Mouse (Mus musculus) erythroblast, adult 5-6 weeks (primary cell): ENCODE measurements around the gene Gm815. TPM values are rescaled to one million over a fixed set of nuclear protein-coding genes. Genes with fewer than 3 reads are reported as not detected.

Source experiments
- ATAC-seq: replicated peaks from 2 replicates; pipeline ENCODE4 v1.8.0; 2016; ENCODE audit warnings: moderate number of reproducible peaks, mild to moderate bottlenecking, moderate TSS enrichment, inconsistent platforms; ENCODE audit not compliant: poor library complexity, low FRiP score, severe bottlenecking
- total RNA-seq, 2 experiments: library from RNA; stranded (forward) in 1 of 2; stranded (reverse) in 1 of 2; fragments of 150-400 nt in 1 of 2; fragments of 200-764, 138-1000 nt in 1 of 2; gene quantifications; 2 replicates each; pipeline versions ENCODE4 v1.2.3 to v1.2.4; 2015 to 2017; ENCODE audit warnings: low replicate concordance in 2 of 2

The Gm815 gene
- total RNA-seq (2015; ENCODE audit: low replicate concordance) (not detected in 2 replicates), total RNA-seq (2017; ENCODE audit: low replicate concordance) (not detected in 2 replicates)

DNA sequence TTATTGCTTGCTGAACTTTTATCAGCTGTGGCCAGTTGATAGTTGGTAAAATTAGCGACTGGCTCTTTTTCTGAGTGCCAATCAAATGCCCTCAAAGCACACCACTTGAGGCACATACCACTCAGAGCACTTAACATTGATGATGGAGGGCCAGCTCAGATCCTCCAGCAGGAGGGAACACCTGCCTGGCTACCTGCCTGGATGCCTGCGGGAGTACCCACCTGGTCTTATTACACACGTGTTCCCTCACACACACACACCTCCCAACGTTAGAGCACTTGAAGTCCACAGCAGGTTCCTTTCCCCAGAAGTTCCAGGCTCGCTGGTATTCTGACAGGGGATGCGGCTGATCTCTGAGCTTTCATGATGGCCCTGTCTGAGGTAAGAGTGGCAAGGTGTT is at the start of gene Gm815:
Gm815 (plus strand) TSS at position 266 of the 400 bp plus-strand sequence.
- ATAC-seq = no peak

DNA sequence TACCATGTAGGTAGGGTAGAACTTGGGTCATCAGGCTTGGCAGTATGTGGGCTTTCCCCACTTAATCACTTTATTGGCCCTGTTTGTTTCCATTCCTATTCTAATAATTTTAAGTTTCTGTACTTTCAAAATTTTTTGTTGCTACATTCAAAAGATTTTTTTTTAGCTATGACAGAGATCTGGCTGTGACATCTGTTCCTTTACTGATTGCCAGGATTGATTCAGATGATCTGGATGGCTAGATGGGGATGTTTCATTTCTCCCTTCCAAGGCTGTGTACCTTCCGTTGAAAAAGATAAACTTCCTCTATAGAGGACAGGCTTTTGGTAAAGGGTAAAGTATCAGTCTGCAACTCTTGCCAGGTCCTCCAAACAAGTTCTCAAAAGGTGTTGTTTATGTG is 48.1 kb upstream of the Gm815 start:
- ATAC-seq = no peak

- no peak for ATAC-seq
Measured at GRCm38 (mm10) chr19:26843896-26844295, 41.8 kb upstream of the Gm815 start.

GRCm38 (mm10) chr19:26844813-26845212 is 40.9 kb upstream of the Gm815 start:
- ATAC-seq = no peak

GRCm38 (mm10) chr19:26845276-26846016 is 40.2 kb upstream of the Gm815 start:
- ATAC-seq = no peak

DNA sequence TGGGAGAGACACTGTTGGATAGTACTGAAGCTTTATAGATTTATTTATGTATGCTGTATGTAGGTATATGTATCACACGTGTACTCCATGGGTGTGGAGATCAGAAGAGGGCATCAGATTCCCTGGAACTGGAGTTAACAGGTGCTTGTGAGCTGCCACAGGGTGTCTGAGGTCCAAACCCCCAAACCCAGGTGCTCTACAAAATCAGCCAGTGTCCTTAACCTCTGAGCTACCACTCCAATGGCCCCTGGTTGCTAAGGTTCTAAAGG is 39.7 kb upstream of the Gm815 start:
- ATAC-seq = no peak

- no peak for ATAC-seq
Measured at GRCm38 (mm10) chr19:26851017-26851782, 34.5 kb upstream of the Gm815 start.

- no peak for ATAC-seq
Measured at GRCm38 (mm10) chr19:26852325-26852900, 33.3 kb upstream of the Gm815 start.

DNA sequence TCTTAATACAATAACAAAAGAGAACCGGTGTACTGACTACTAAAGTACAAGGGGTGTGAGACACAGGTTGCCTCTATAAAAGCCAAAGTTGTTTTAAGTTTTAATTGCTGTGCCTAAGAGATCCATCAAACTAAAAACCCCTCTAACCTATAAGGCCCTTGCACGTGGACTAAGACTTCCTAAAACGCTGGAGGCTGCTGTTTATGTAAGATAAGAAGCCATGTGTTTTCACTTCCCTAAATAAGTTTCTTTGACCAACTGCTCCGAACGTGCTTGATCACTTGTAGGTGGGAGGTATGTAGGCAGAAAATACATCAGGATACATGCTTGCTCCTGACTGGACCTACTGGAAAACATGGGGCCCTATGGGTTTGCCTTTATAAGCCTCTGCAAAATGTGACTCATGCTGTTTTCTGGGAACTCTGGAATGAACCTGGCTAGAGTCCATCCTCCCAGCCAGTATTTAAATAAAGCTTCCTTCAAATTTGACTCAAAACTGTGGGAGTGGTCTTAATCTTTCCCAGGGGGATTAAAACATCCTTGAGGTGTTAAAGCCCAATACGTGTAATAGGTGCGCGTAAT is 31.9 kb upstream of the Gm815 start:
- ATAC-seq = no peak

GRCm38 (mm10) chr19:26854661-26855060 is 31.0 kb upstream of the Gm815 start:
- no peak for ATAC-seq

GRCm38 (mm10) chr19:26855152-26855551 is 30.5 kb upstream of the Gm815 start:
- no peak for ATAC-seq

DNA sequence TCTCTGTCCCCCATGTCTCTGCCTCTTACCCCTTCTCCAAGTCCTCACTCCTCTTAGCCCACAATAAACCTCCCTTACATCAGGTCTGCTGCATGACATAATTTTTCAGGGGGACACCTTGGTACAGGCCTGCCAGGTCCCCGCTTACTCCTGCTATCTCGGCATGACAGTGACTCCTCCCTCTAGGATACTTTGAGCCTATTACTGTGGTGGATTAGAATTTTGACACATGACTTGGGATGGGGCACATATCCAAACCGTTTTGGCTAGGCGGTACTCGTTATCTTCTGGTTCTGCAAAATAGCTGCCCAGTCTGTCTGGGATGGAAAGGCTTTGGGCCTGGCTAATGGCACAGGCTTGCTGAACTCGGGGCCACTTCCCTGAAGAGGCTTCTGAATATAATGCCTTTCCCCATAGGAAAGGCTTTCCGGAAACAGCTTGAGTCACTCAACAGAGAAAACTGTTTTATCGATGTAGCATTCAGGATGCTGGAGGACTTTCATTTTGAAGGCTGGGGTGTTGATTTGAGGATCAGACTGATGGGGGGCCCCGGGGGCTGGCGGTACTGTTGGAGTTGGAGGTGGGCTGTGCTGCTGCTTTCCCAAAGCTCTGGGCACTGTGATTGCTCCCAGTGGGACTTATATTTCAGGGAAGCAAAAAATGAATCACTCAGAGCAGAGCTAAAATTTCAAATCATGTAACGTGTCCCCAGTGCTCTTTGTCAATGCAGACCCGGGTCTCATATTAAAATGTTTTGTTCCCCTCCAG is 27.1 kb upstream of the Gm815 start:
- ATAC-seq = no peak

DNA sequence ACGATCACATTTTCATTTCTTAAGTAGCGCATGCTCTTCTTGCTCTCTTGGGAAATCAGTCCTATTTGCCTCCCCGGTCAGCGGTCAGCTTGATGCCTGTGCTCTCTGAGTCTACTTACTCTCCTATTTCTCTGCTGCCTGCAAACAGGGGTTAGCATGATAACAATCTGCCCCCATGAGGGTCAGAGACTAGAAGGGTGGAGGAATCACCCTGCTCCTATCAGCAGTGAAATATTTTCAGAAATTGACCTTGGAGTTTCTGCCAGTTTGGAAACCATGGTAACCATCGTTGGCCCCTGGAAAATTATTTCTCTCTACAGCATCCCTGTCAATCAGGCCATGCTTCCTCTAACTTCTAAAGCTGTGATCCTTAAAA is 26.5 kb upstream of the Gm815 start:
- no peak for ATAC-seq

GRCm38 (mm10) chr19:26863662-26864061 is 22.0 kb upstream of the Gm815 start:
- no peak for ATAC-seq

DNA sequence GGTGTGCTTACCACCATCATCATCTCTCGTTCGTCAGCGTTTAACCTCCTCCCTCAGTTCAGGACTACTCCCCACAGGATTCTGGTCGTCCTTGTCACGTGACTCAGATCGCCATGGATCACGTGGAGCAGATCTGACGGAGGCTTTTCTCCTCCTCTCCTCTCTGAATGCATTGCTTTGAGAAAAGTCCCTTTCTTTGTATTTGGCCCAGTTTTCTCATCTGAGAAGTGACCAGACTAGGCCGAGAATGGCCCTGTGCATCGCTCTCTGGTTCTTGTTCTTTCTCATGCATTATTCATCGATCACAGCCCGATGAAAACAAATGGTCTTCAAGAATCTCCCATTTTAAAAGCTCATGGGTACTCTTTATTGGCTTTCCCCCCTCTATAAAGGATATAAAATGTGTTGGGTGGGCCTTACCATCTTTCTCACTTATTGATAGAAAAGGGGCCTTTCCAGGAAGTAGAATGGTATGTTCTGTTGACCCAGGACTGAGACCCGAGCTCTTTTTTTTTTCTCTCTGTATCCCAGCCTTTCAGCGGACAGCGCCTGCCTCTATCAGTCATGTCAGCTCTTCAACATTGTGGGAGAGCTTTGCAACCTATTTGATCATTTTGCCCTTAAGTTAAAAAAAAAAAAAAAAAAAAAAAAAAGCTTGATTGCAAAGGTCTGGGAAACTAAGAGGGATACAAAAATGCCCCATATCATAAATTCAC is 20.5 kb upstream of the Gm815 start:
- ATAC-seq = no peak

GRCm38 (mm10) chr19:26865736-26866135 is 19.9 kb upstream of the Gm815 start:
- no peak for ATAC-seq

- no peak for ATAC-seq
Measured at GRCm38 (mm10) chr19:26869591-26869990, 16.1 kb upstream of the Gm815 start.

DNA sequence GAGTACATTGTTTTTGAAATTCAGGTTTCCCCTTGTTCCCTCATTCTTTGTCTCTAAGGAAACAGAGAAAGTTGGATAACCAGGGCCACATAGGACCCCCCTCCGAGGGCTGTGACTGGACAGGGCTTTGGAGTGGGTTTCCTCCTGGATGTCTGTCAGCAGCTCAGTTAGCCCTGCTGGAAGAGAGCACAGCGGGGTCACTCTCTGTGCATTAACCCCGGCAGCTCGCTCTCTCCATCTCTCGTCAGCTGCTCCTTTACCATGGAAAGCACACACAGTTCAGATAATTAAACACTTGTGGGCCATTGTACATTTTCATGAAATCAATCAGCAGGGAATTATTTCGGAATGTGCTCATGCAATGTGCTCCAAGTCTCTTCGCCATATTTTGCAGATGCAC is 15.4 kb upstream of the Gm815 start:
- no peak for ATAC-seq

- ATAC-seq = no peak
Measured at GRCm38 (mm10) chr19:26871096-26871495, 14.6 kb upstream of the Gm815 start.
